Mouse (Mus musculus) natural killer cell, adult 2 months (primary cell): ENCODE results near the gene Wnt8b.

Experiments used
- DNase-seq, 2 experiments: peaks; one replicate each; pipeline ENCODE4 v3.0.0; 2022; ENCODE audit warnings: low spot score in 2 of 2

Wnt8b gene

DNA sequence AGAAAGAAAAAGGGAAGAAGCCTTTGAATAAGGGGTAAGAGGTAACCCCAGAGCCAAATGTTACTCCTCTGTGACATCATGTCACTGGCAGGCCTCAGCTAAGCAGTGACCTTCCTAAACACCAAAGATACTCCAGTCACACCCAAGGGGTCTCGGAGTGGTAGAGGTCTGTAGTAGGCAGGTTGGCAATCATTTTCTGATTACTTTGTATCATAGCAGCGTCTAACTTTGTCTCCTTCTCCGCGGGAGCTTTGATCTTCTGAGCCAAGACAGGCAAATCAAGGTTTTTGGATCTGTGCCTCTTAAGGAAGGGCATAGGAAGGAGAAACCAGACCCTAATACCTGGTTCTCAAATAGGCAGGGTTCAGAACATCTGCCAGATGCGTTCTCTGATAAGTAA, 19.3 kb downstream of the Wnt8b start:
- DNase-seq, result no peak

DNA sequence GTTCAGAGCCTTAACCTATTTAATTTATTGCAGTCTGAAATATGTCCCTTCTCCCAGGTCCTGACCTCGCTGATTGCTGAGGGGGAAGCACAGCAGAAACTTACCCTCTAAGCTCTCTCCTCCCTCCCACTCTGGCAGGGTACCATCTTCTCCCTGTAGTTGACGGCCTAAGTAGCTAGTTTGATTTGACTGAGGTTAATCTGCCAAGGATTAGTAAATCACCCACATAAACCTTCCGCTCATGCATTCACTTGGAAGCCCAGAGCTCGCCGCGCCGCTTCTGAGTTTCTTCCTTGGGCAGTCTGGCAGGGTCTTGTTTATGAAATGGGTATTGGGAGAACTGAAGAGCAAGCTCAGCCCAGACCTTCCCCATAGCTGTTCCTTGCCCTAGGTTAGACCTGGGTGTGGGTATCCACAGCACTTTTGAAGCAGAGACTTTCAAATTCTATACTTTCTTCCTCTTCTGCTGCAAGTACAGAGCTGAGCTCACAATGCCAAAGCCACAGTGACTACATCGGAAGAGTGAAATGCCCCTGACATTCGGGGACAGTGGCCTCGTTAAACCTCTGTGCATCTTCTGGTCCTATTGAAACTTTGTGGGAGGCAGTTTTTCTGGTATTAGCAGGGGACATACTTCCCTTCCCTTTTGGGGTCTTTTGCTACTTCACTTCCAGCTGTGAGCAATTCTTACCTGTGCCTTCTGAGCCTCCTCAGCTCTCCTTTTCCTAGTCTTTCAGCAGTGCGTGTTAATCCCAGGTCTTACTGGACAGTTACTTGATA, 20.0 kb downstream of the Wnt8b start:
- no peak for DNase-seq

DNA sequence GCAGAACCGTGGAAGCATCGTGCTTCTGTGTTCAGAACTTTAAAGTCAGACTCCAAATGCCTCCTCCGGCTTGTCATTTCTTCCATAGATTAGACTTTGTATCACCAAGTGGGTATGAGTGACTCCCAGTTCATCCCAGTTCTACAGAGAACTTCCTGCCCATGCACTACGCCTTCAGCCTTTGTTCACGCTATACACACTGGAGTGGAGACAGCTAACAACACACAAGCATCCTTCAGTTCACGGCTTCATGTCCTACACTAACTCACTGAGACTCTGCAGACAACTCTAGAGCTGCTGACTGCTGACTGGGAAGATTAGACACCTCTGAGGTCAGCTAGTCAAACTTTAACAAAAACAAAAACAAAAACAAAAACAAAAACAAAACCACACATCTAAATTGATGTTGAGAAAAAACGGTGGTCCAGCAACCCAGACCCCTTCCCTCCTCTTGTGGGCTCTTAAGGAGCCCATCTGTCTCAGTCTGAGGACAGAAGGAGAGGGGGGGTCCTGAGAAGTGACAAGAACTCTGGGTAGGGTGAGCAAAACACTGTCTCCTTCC, 20.7 kb downstream of the Wnt8b start:
- no peak for DNase-seq

DNA sequence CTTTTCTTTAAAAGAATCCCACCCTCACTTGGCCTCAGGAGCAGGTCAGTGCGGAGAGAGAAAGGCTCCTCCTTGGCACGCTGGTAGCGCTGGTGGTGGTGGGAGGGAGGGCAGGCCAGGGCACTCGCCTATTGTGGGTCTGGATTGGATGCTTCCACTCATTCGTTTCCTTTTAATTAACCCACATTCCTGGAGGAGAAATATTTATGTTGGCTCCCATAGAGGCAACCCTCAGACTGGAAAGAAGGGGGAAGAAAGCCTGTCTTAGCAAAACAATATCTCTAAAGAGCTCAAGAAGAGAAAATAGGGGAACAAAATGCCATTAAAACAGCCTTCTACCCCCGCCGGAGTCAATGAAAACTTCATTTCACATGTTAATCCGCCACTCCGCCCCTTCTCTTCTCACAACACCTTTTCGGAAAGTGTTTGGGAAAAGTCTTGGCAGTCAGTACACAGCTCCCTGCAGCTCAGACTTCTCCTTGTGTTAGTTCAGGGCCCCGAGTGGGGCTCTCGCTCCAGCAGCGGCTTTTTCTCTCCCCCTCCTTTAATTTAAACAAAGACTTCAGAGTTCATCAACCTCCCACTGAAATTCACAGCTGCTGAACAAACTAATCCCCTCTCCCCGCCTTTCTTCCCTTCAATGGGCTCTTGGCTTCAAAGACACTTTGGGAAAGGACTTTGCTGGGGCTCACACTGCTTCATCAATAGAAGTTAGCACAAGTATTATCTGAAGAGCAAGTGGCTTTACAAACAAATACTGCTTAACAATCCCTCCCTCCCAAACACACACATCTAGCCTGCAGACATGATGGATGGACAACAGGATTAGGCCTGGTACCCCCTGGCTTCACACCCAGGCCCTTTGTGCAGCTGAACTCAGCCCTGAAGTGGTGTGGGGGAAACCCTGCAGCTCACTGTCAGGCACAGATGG, 21.5 kb downstream of the Wnt8b start:
- no peak for DNase-seq

DNA sequence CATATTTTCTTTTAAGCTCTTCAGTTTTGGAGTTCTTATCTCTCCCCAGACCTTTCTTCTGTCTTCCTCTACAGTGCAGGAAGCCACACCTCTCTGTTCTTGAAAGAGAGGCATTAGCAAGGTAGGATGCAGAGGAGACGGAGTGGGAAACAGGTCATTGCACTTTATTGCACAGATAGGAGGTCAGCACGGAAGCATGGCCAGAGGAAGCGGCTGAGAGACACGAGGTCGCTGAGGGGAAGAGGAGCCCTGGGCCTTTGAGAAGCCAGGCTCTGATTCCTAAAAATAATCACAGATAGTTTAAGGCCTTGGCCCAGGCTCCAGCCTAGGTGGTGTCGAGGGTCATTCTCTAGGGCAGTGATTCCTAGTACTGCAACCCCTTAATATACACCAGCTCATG, 22.5 kb downstream of the Wnt8b start:
- DNase-seq, result no peak

DNA sequence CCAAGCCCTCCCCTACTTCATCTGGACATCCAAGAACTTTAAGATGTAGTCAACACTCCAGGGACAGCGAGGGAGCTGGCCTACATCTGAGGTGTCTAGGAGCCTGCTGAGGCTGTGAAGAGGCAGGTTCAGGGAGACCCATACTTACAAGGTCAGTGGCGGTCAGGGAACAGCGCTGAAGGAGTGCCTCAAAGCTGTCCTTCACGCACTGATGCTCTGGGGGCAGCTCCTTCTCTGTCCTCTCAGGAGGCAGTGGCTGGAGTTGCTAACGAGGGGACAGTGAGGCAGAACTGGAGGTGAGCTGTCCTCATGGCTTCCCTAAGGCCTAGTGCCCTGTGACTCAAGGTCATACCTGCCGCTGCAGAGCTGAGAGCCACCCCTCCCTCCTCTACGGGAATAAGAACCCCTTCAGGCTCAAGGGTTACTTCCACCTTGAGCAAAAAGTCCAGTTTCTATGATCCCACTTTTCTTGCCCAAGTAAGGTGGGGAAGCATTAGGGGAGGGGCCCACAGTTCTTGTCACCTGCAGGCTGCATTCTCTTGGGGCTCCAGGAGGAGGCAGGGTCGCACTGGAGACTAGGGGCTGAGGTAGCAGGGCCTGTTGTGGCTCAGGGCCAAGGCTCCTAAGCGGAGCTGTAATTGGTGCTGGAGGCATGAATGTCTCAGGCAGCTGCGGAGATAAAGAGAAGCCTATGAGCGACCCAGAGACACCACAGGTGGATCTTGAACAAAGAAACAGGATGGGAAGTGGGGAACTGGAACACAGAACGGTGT, 24.9 kb downstream of the Wnt8b start:
- DNase-seq, result no peak

DNA sequence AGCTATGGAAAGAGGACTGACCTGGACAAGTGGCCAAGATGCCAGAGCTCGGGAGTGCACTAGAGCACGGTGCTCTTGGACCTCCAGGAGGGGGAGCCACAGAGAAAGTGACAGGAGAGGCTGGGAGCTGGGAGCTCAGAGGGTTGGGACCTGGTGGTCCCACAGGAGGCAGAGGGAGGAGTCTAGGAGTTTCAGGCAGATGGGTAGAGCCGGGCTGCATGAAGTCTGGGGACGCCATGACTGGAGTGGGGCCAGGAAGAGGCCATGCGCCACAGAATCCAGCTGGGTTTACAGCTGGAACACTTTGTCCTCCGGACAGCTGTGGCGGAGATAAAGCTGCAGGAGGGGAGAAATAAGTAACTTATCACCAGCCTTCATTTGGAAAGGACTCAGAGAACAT, 25.9 kb downstream of the Wnt8b start:
- DNase-seq, result no peak

DNA sequence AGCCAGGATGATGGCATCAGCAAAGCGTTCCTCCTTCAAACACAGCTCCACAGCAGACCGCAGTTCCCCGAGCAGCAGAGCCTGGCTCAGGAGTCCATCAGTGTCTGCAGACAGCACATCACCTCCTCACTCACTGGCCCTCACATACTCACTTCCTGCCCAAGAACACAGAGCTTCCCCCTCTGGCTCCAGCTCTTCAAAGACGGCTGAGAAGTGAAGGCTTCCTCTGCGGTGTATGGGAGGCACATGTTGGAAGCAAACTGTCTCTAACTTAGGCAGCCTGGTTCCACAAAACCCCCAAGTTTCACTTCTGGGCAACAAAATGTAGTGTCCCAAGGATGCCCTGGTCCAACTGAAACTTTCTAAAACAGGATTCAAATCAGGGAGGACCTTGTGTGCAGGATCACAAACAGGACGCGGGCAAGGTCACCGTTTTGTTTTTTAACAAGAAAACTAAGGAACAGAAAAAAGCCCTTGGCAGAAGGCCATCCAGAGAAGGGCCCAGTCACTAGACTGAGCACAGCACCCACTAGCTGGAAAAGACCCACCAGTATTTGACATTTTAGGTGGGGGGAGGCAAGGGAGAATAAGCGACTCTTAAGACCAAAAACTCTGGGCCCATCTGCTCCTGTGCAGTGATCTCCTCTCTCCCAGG, 32.4 kb downstream of the Wnt8b start:
- DNase-seq, result no peak

DNA sequence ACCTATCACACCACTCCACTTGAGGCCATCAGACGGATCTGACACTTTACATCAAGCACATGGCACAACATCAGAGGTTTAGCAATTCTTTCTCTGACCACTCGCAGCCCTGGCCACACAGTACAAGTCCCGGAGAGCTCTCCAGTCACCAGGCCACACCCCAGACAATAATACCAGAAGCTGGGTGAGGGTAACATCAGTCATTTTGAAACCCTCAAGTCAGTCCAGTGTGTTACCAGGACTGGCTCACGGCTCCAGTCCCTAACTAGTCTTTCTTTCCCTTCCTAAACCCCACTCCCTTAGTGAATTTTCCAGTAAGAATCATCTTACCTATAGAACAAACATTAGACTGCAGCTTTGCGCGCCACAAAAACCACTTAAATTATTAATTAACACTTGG, 36.7 kb downstream of the Wnt8b start:
- no peak for DNase-seq

DNA sequence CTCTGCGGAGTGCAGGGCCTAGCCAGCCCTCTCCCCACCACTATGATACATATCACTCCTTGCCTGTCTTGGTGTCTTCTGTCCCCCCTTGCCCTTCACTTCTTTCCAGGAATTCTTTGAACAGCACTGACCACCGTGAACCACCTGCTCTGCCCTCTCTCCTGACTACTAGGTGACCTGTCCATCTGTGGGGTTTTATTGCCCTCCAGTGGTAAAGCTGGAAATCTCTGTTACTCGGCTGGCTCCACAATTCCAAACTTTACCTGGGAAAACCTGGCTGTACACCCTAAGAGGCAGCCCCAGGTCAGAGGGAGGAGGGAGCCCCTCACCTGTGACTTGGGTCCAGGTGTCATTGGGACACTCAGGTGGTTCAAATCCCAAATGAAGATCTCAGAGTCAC, 42.1 kb downstream of the Wnt8b start:
- DNase-seq, result no peak

DNA sequence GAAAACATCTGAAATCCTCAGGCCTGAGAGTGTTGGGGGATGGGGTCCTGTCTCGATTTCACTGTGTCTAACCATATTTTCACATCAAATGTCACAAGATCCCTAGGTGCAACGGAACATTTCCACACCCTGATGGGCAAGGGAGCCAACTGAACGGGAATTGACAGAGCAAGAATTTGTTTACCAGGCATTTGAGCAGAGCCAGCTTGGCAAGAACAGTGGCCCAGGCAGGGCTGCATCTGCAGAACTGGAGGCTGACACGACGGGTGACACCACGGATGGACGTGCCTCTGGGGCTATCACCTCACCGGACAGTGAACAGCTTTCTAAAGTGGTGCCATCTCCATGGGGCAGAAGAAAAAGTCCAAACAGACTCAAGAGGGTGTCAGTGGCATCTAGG, 44.1 kb downstream of the Wnt8b start:
- no peak for DNase-seq

DNA sequence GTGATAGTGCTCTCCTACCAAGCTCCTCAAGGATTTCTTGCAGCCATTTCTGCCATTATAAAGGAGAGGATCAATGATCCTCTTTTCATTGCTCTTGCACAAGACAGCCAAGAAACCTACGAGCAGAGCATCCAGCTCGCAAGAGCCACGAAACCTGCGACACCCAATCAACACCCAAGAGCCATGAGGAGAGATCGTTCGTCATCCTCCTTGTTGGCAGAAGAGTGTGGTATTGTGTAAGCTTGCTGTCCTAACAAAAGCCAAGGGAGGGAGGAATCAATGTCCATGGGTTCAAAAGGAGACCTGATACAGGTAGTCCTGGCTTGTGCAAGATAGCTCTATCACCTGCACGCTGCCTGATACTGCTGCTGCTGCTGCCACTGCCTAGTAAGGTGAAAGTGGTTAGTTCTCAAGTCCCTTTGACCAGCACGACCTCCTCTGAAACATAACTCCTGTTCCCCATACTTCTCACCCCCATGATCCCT, 49.5 kb downstream of the Wnt8b start:
- no peak for DNase-seq

DNA sequence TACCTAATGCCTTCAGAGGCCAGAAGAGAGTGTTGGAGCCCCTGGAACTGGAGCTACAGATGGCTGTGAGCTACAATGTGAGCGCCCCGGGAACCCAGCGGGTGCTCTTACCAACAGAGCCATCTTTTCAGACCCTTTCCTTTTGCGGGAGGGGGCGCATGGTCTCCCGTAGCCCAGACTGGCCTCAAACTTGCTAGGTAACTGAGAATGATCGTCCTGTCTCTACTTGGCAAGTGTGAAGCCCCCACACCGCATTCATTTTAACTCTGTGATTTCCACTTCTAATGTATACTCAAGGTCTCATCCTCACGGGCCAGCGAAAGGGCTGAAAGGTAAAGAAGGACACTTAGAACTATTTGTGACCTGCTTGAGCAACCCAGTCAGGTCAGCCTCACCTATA, 51.1 kb downstream of the Wnt8b start:
- no peak for DNase-seq

DNA sequence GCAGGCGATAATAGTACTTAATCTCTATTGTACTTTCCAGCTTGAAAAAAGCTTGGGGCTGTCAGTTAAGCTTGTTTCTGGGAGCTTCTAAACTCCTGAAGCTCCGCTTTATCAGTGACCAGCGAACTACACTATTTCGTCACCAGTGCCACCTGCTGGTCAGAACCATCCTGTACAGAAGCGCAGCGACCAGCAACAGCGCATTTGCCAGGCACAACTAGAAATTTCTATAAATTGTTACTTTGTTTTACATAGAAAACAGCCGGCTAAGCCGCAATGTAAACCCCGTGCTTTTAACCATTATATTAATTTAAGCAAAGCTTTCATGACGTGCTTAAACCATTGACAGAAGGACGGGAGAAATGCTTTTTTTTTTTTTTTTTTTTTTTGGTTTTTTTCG, 51.5 kb downstream of the Wnt8b start:
- peak; percentile 44 to 64 for DNase-seq

DNA sequence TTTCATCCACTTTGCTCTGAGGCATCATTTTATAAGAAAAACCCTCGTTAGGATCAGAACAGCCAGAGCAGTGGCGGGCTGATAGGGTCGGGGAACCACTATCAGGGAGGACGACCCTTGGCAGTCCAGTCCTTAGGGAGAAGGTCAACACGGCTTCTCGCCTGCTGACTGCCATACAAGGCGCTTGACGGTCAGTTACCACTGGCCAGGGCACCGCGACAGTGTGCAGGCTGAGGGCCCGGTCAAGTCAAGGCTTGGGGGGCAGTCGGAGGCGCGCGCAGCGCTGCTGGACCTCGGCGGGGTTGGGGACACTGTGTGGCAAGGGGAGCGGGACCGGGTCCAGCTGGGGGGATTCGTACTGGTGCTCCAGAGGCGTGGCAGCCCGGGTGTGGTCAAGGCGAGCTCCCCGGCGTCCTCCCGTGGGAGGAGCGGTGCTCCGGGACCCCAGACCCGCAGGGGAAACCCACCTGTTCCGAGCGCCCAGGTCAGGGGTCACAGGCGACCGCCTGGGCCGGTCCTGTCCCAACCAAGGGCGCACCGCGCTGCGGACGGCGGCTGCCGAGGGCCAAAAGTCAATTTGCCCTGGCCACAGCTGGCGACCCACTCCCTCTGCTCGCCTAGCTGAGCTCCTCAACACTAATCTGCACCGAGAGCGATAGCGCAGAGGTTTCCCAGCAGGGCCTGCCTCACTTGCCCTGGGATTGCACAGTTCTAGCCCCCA, 52.2 kb downstream of the Wnt8b start, which contains the start of gene Sec31b:
Gene Sec31b (minus strand): TSS at position 544 of the 721 bp plus-strand sequence.
- DNase-seq, result peak in 1 of 2 experiments; percentile 9

DNA sequence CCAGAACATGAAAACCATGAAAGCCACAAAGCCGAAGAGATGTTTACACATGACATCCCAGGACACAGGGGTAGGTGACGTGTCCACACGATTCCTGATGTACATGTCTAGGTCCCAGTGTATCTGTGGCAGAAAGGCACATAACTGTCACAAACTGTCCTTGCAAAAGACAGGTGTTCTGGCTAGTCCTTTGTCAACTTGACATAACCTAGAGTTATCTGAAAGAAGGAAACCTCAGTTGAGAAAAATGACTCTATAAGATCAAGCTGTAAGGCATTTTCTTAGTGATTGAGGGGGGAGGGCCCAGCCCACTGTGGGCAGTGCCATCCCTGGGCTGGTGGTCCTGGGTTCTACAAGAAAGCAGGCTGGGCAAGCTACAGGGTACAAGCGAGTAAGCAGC, 59.5 kb downstream of the Wnt8b start, which contains the start of gene Gm20538:
Gene Gm20538 (minus strand): TSS at position 101 of the 400 bp plus-strand sequence.
- DNase-seq, result no peak

DNA sequence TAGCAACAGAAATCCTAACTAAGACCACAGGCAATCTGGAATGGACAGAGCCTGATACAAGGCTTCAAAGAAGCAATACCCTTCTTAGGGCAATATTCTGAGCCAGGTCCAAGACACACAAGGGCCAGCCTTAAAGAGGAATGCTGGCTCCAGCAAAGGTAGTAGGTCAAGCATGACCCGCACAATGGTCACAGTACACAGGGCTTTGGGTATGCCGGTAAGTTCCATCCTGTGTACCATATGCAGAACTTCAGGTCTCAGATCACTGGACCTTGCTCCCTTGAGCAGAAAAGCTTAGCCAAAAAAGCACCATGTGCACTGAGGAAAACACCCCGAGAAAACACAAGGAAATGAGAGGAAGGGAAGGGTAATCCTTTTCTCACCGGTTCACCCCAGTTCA, 60.0 kb downstream of the Wnt8b start:
- no peak for DNase-seq

DNA sequence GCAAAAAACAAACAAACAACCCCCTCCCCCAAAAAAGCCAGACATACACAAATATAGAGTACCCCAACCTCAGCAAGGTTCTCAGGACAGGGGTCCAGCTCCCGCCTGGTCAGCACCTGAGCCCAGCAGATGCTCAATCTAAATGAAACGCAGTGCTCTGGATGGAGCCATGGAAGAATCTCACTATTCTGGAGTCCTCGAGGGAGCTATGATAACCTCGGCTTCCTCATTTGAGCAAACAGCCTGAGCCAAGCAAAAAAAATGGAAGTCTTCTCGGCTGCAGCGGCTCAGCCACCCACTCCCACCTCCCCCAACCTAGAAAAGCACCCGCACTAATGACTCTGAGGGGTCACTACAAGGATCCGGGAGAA, 61.2 kb downstream of the Wnt8b start:
- no peak for DNase-seq

DNA sequence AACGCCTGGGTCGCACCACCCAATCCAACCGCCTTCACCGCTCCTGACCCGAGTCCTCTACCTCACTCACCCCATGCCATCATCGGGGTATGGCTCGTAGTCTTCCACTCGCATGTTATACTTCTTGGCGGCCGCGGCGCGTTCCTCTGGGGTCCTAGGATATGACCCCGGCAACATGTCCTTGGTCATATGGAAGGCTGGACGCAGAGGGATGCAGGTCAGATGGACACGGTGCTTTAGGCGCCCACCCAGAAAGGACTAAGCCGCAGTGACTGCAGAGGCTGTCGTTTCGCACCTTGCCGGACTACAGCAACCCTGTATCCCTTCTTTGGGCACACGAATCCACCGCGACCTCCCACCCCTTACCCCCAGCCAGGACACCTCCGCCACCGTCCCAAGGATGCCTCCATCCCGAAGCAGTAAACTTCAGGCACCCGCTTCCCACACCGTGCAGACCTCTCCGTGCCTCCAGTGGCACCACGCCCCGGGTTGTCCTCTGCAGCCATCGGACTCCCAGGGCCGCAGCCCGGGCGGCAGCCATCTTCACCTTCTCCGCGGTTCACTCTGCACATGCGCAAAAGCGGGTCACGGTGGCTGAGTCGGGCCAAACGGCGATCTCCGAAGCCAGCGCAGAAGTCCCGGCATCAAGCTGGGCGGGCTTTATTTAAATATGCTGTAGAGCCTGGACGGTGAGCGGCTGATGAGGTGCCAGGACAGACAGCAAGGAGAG, 61.8 kb downstream of the Wnt8b start, which contains the start of gene Ndufb8:
Gene Ndufb8 (minus strand): TSS at position 580 of the 730 bp plus-strand sequence.
- DNase-seq, result peak; percentile 92 to 94
